Mouse (Mus musculus): ENCODE measurements at regions not wholly inside any gene's neighbourhood (a gene's known extent, or its start where the extent isn't known, plus 50 kb on each side); places are given as distances from the start of the nearest gene placed in this dataset.
"Not testable (repeated sequence)": the region's sequence is repeated elsewhere in the genome, so short reads cannot be mapped to it uniquely, and the experiment has no call there.

GRCm38 (mm10) chrX:159018955-159019354, 191.2 kb upstream of the Rps6ka3 start:
- no peak overlapping the region for H3K27ac ChIP-seq
- WGBS: 82% methylated on average over 1 of the region's 1 CpGs
- no peak overlapping the region for H3K4me3 ChIP-seq
- H3K36me3 ChIP-seq: no peaks in the 10 kb centered on the region
- H3K27me3 ChIP-seq (ENCODE audit: insufficient read depth, poor library complexity, severe bottlenecking): no peaks in the 10 kb centered on the region
- H3K9me3 ChIP-seq: no peaks in the 10 kb centered on the region
- DNase-seq (ENCODE audit: low spot score): no peak
- H3K4me1 ChIP-seq: no peaks in the 10 kb centered on the region

GRCm38 (mm10) chrX:159026311-159026710, 183.8 kb upstream of the Rps6ka3 start:
- Histone ChIP-seq H3K9me3 (no peaks in the 10 kb centered on the region), H3K27ac (no peak overlapping the region), H3K4me3 (no peak overlapping the region), H3K4me1 (no peaks in the 10 kb centered on the region), H3K27me3 (ENCODE audit: insufficient read depth, poor library complexity, severe bottlenecking) (no peaks in the 10 kb centered on the region; the same call in 1 of the 2 replicates), H3K36me3 (no peaks in the 10 kb centered on the region)
- DNase-seq (ENCODE audit: low spot score): no peak
- 81% methylated on average over 1 of the region's 1 CpGs for WGBS

GRCm38 (mm10) chrX:159031927-159032326, 178.2 kb upstream of the Rps6ka3 start:
- no peak for DNase-seq (ENCODE audit: low spot score)
- H3K36me3 ChIP-seq: no peaks in the 10 kb centered on the region
- no peak overlapping the region for H3K27ac ChIP-seq
- 72% methylated on average over 4 of the region's 4 CpGs for WGBS
- no peaks in the 10 kb centered on the region for H3K27me3 ChIP-seq (ENCODE audit: insufficient read depth, poor library complexity, severe bottlenecking)
- no peaks in the 10 kb centered on the region for H3K9me3 ChIP-seq
- H3K4me3 ChIP-seq: no peak overlapping the region
- H3K4me1 ChIP-seq: no peaks in the 10 kb centered on the region

DNA sequence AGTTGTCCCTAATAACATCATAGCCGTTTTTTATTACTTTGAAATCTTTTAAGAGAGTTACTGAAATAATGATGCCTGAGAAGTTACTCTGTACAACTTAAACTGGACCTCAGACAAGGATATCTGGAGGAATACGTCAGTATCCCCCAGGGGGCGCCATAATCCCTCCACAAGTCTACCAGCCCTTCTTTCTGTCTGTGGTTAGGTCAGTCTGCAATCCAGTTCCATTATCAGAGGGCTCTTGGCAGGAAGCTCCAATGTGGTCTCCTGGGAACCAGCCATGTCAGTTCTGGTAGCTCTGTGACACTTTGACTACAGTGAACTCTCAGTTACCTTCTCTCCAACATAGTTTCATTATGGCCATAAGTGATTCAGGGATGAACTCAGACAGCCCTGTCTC, 166.7 kb upstream of the Rps6ka3 start:
- Histone ChIP-seq H3K27ac (no peak overlapping the region), H3K27me3 (ENCODE audit: insufficient read depth, poor library complexity, severe bottlenecking) (no peaks in the 10 kb centered on the region), H3K4me3 (no peak overlapping the region), H3K4me1 (no peaks in the 10 kb centered on the region), H3K9me3 (no peaks in the 10 kb centered on the region), H3K36me3 (no peaks in the 10 kb centered on the region)
- 13% methylated on average over 3 of the region's 3 CpGs for WGBS
- no peak for DNase-seq (ENCODE audit: low spot score)

GRCm38 (mm10) chrX:159047876-159048275, 162.2 kb upstream of the Rps6ka3 start:
- WGBS: 67% methylated on average over 2 of the region's 2 CpGs
- no peak overlapping the region for H3K4me3 ChIP-seq

GRCm38 (mm10) chrX:159055689-159056461, 154.2 kb upstream of the Rps6ka3 start:
- Histone ChIP-seq H3K27ac (no peak overlapping the region), H3K9me3 (no peaks in the 10 kb centered on the region), H3K4me1 (no peaks in the 10 kb centered on the region), H3K36me3 (no peaks in the 10 kb centered on the region), H3K27me3 (ENCODE audit: insufficient read depth, poor library complexity, severe bottlenecking) (no peaks in the 10 kb centered on the region), H3K4me3 (no peak overlapping the region)
- WGBS: 66% methylated on average over 8 of the region's 8 CpGs
- no peak for DNase-seq (ENCODE audit: low spot score)

More at GRCm38 (mm10) chrX:159047876-159048275, 162.2 kb upstream of the Rps6ka3 start:
- Histone ChIP-seq H3K36me3 (no peaks in the 10 kb centered on the region), H3K9me3 (no peaks in the 10 kb centered on the region), H3K4me1 (no peaks in the 10 kb centered on the region), H3K27me3 (ENCODE audit: insufficient read depth, poor library complexity, severe bottlenecking) (no peaks in the 10 kb centered on the region), H3K27ac (no peak overlapping the region)
- no peak for DNase-seq (ENCODE audit: low spot score)

- no peak overlapping the region for H3K4me3 ChIP-seq
- no peaks in the 10 kb centered on the region for H3K4me1 ChIP-seq
- no peak overlapping the region for H3K27ac ChIP-seq
- H3K9me3 ChIP-seq: no peaks in the 10 kb centered on the region
- no peaks in the 10 kb centered on the region for H3K36me3 ChIP-seq
- no peak for DNase-seq (ENCODE audit: low spot score)
- no peaks in the 10 kb centered on the region for H3K27me3 ChIP-seq (ENCODE audit: insufficient read depth, poor library complexity, severe bottlenecking)
These were observed 153.7 kb upstream of the Rps6ka3 start for GRCm38 (mm10) chrX:159056462-159056805.

- no peaks in the 10 kb centered on the region for H3K4me1 ChIP-seq
- no peaks in the 10 kb centered on the region for H3K27me3 ChIP-seq (ENCODE audit: insufficient read depth, poor library complexity, severe bottlenecking)
- no peak overlapping the region for H3K4me3 ChIP-seq
- H3K9me3 ChIP-seq: no peaks in the 10 kb centered on the region
- DNase-seq (ENCODE audit: low spot score): no peak
- H3K27ac ChIP-seq: no peak overlapping the region
- H3K36me3 ChIP-seq: no peaks in the 10 kb centered on the region
These were observed 151.2 kb upstream of the Rps6ka3 start for GRCm38 (mm10) chrX:159058931-159059330.

- H3K36me3 ChIP-seq: no peaks in the 10 kb centered on the region
- H3K4me3 ChIP-seq: no peak overlapping the region
- H3K27ac ChIP-seq: no peak overlapping the region
- H3K4me1 ChIP-seq: no peaks in the 10 kb centered on the region
- H3K9me3 ChIP-seq: no peaks in the 10 kb centered on the region
- no peaks in the 10 kb centered on the region for H3K27me3 ChIP-seq (ENCODE audit: insufficient read depth, poor library complexity, severe bottlenecking)
- DNase-seq (ENCODE audit: low spot score): no peak
These were observed 148.8 kb upstream of the Rps6ka3 start for GRCm38 (mm10) chrX:159061322-159061721.

- WGBS: 64% methylated on average over 2 of the region's 2 CpGs
- H3K36me3 ChIP-seq: no peaks in the 10 kb centered on the region
- H3K4me1 ChIP-seq: no peaks in the 10 kb centered on the region
- no peaks in the 10 kb centered on the region for H3K9me3 ChIP-seq
- no peak for DNase-seq (ENCODE audit: low spot score)
- H3K27me3 ChIP-seq (ENCODE audit: insufficient read depth, poor library complexity, severe bottlenecking): no peaks in the 10 kb centered on the region
- no peak overlapping the region for H3K4me3 ChIP-seq
- H3K27ac ChIP-seq: no peak overlapping the region
These were observed 143.9 kb upstream of the Rps6ka3 start for GRCm38 (mm10) chrX:159066212-159066611.

DNA sequence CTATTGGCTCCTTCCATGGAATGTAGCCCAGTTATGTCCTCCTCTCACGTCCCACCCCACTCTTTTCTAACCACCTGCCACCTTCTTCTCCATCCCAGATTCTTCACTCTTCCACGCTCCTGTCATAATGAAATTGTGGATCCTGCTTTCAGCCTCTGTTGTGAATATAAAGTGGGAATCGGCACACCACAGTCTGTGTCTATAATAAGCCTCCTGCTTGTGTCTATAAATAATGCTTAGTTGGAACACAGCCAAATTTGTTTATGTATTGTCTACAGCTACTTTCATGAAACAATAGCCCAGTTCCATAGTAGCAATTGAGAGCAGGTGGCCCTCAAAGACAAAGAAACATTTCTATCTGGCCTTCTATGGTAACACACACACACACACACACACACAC, 137.5 kb upstream of the Rps6ka3 start:
- H3K9me3 ChIP-seq: no peaks in the 10 kb centered on the region
- no peak for DNase-seq (ENCODE audit: low spot score)
- H3K27ac ChIP-seq: no peak overlapping the region
- 80% methylated on average over 3 of the region's 3 CpGs for WGBS
- no peaks in the 10 kb centered on the region; the same call in 1 of the 2 replicates for H3K27me3 ChIP-seq (ENCODE audit: insufficient read depth, poor library complexity, severe bottlenecking)
- no peaks in the 10 kb centered on the region for H3K36me3 ChIP-seq
- H3K4me1 ChIP-seq: no peaks in the 10 kb centered on the region
- H3K4me3 ChIP-seq: no peak overlapping the region

DNA sequence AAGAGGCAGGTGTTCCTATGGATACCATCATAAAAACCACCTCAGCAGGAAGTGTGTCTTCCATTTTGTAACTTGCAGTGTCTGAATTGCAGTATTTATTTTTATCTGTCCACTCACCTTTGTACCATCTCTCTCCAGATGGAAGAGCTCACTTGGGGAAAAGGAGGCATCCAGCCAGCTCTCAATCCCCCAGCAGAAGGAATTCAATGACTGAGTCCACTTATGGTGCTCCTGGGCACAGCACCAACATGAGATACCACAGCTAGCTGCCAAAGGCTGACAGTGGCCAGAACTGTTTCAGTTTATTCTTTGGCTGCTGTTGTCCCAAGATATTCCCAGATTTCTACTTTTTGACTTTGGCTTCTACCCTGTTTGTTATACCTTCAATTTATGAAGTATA, 136.6 kb upstream of the Rps6ka3 start:
- DNase-seq (ENCODE audit: low spot score): no peak
- Histone ChIP-seq H3K9me3 (no peaks in the 10 kb centered on the region), H3K27me3 (ENCODE audit: insufficient read depth, poor library complexity, severe bottlenecking) (no peaks in the 10 kb centered on the region; the same call in 1 of the 2 replicates), H3K4me3 (no peak overlapping the region), H3K36me3 (no peaks in the 10 kb centered on the region), H3K27ac (no peak overlapping the region), H3K4me1 (no peaks in the 10 kb centered on the region)

DNA sequence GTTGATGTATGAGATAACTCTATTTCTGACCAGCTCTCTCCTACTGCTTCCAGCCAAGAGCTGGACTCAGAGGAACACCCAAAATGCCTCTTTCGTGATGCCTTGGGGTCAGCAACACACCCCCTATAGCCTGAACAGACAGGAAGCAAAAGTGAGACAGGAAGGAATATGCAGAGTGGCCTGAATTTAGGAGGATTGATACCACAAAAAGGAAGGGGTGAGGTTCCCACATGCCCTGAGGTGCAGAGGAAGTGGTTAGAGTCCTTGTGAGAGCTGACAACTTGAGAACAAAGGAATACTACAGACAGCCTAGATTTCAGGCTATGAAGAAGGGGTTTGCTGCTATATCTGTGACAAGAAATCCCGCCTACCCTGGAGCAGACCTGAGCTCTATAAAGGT, 129.6 kb upstream of the Rps6ka3 start:
- Histone ChIP-seq H3K9me3 (no peaks in the 10 kb centered on the region), H3K4me1 (no peaks in the 10 kb centered on the region), H3K27me3 (ENCODE audit: insufficient read depth, poor library complexity, severe bottlenecking) (no peaks in the 10 kb centered on the region), H3K4me3 (no peak overlapping the region), H3K36me3 (no peaks in the 10 kb centered on the region), H3K27ac (no peak overlapping the region)
- DNase-seq (ENCODE audit: low spot score): no peak
- WGBS: 59% methylated on average over 2 of the region's 2 CpGs

- WGBS: 92% methylated on average over 6 of the region's 6 CpGs
- DNase-seq (ENCODE audit: low spot score); H3K36me3 ChIP-seq; H3K27me3 ChIP-seq (ENCODE audit: insufficient read depth, poor library complexity, severe bottlenecking); H3K27ac ChIP-seq; H3K4me1 ChIP-seq; H3K9me3 ChIP-seq; H3K4me3 ChIP-seq: not testable (repeated sequence)
These were observed 99.5 kb upstream of the Rps6ka3 start for GRCm38 (mm10) chrX:159110651-159111050.

Measured in heart, embryonic 10.5 days (tissue).